Mouse (Mus musculus): ENCODE measurements around the gene Fip1l1. TPM values are rescaled to one million over a fixed set of nuclear protein-coding genes. Genes with fewer than 3 reads are reported as not detected.

The Fip1l1 gene
- total and polyA plus RNA-seq, 3 experiments, result 14.8 to 29.8 (median 29.4) TPM

DNA sequence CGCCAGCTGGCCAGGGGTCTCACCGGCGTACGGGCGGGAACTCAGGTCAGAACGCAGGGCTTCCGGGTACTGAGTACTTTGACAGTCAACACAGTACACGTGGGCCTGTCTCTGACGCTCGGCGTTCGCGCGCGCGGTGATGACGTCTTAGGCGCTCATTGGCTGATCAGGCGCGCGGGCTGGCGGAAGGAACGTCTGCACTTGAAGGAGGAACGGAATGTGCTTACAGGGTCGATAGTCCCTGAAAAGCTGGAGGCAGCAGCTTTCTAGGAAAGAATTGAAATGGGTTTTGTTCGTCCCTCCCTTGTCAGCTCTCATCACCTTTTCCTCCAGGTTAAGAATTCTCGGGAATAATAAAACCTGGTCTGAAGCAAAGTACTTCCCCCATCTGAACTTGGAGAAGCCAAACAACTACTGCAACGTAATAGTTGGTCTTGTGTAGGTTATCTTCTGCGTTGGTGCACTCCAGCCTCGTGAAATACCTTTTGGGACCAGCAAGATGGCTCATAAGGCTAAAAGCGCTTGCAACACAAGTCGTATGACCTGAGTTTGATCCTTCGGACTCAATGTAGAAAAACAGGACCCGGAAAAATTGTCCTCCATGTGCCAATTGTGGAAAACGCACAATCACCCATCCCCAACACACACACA is 3.5 kb upstream of the Fip1l1 start, which contains the start of gene Scfd2:
Scfd2 (minus strand) TSS at position 130 of the 651 bp plus-strand sequence.
- Histone ChIP-seq H3K4me3 (peak within 1 kb of the TSS; percentile 99), H3K9ac (ENCODE audit: low read depth, low read length) (peak within 1 kb of the TSS; percentile 69), H3K27ac (peak within 1 kb of the TSS; percentile 82), H3K4me1 (ENCODE audit: control insufficient read depth, insufficient read depth, low read length) (peaks cover 7% of the 10 kb centered on the region), H3K36me3 (ENCODE audit: control insufficient read depth, insufficient read depth, low read length) (peaks cover 2% of the 10 kb centered on the region; the same call in 1 of the 2 replicates), H3K27me3 (ENCODE audit: control insufficient read depth, insufficient read depth, low read length) (no peaks in the 10 kb centered on the region), H3K79me2 (replicated peaks; ENCODE audit: control insufficient read depth, insufficient read depth, low read length) (no peaks in the 10 kb centered on the region)
- DNase-seq, result peak; percentile 96 to 98
- TF ChIP-seq CTCF (IDR thresholded peaks at IDR 0.05) (no peak), EP300 (IDR thresholded peaks at IDR 0.05; ENCODE audit: insufficient read depth, low read depth, low read length) (peak; percentile 69; the same call in 1 of the 2 replicates), POLR2A (IDR thresholded peaks at IDR 0.05; ENCODE audit: insufficient read depth, low read depth, low read length) (peak; percentile 75)
- WGBS, result 7% methylated on average over 35 of the region's 35 CpGs
- intact Hi-C loops (cut with DNase I), result loop anchor here (5.0 to 10.0 kb wide), 4 partner anchors 219 to 626 kb away; partner anchors contain the start of genes Chic2 and Usp46

DNA sequence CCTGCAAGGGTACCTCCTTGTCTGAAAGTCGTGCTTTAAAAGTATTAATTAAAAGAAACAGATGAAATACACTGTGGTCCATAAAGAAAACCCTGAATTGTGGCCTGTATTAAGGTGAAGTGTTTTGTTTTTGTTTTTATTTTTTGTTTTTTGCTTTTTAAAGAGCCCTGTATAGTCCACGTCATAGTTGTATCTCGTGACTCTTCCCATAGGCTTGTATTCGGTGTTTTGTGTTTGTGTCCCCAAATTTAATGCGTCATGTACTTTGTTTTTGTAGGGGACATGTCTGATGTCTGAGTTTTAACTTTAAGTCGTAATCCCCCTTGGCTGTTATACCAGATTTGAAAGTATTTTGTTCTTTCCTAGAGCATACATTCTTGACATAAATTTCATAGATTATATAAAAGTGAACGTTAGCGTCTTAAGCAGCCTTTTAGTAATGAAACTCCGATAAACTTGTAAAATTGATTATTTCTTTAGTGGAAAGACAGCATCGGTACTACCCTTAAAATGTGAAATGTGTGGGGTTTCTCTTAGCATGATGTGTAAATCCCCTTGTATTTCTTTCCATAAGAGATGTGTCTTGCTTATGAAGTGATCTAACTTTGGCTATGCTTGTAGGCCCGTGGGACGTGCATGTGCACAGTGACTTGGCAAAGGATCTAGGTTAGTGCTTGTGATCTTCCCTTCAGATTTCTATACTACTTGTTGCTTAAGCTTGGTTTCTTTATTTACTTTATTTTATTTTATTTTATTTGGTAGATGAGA is 1.1 kb downstream of the Fip1l1 start:
- peak overlapping the region; percentile 90 for H3K4me3 ChIP-seq
- no peak for DNase-seq
- peaks cover 4% of the 10 kb centered on the region for H3K4me1 ChIP-seq (ENCODE audit: control insufficient read depth, insufficient read depth, low read length)
- no peaks in the 10 kb centered on the region for H3K27me3 ChIP-seq (ENCODE audit: control insufficient read depth, insufficient read depth, low read length)
- H3K27ac ChIP-seq, result peak overlapping the region; percentile 95
- intact Hi-C loops (cut with DNase I), result loop anchor here (10.0 kb wide), 1 partner anchor 472 kb away; the partner anchor contains the start of gene Usp46
- TF ChIP-seq CTCF (IDR thresholded peaks at IDR 0.05) (no peak), POLR2A (IDR thresholded peaks at IDR 0.05; ENCODE audit: insufficient read depth, low read depth, low read length) (no peak), EP300 (IDR thresholded peaks at IDR 0.05; ENCODE audit: insufficient read depth, low read depth, low read length) (no peak)
- peaks cover 1% of the 10 kb centered on the region for H3K79me2 ChIP-seq (replicated peaks; ENCODE audit: control insufficient read depth, insufficient read depth, low read length)
- peak overlapping the region; percentile 86; the same call in 1 of the 2 replicates for H3K9ac ChIP-seq (ENCODE audit: low read depth, low read length)
- peaks cover 13% of the 10 kb centered on the region for H3K36me3 ChIP-seq (ENCODE audit: control insufficient read depth, insufficient read depth, low read length)
- 30% methylated on average over 12 of the region's 12 CpGs for WGBS

DNA sequence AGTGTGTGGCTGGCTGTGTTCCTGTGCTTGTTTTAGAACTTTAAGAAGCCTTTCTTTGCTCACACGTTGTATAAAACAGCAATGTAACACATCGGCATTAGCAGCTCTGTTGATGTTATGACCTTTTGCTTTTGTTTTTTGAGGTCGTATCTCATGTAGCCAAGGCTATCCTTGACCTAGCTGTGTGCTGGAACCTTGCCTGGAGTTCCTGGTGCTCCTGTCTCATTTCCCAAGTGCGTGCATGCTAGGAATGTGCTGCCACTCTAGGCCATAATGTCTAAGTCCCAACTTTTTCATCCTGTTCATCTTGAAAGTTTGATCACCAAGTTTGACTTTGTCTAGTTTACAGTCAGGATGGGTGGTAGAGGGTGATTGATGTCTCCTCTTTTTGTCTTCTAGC is 10.4 kb downstream of the Fip1l1 start:
- H3K27ac ChIP-seq, result no peak overlapping the region
- H3K27me3 ChIP-seq (ENCODE audit: control insufficient read depth, insufficient read depth, low read length), result no peaks in the 10 kb centered on the region
- H3K79me2 ChIP-seq (replicated peaks; ENCODE audit: control insufficient read depth, insufficient read depth, low read length), result peaks cover 2% of the 10 kb centered on the region; the same call in 1 of the 2 replicates
- H3K4me3 ChIP-seq, result no peak overlapping the region
- H3K36me3 ChIP-seq (ENCODE audit: control insufficient read depth, insufficient read depth, low read length), result peaks cover 12% of the 10 kb centered on the region
- intact Hi-C loops (cut with DNase I), result no loop called here
- DNase-seq, result no peak
- no peak overlapping the region for H3K9ac ChIP-seq (ENCODE audit: low read depth, low read length)
- 86% methylated on average over 4 of the region's 4 CpGs for WGBS
- TF ChIP-seq POLR2A (IDR thresholded peaks at IDR 0.05; ENCODE audit: insufficient read depth, low read depth, low read length) (no peak), CTCF (IDR thresholded peaks at IDR 0.05) (no peak), EP300 (IDR thresholded peaks at IDR 0.05; ENCODE audit: insufficient read depth, low read depth, low read length) (no peak)
- H3K4me1 ChIP-seq (ENCODE audit: control insufficient read depth, insufficient read depth, low read length), result no peaks in the 10 kb centered on the region

DNA sequence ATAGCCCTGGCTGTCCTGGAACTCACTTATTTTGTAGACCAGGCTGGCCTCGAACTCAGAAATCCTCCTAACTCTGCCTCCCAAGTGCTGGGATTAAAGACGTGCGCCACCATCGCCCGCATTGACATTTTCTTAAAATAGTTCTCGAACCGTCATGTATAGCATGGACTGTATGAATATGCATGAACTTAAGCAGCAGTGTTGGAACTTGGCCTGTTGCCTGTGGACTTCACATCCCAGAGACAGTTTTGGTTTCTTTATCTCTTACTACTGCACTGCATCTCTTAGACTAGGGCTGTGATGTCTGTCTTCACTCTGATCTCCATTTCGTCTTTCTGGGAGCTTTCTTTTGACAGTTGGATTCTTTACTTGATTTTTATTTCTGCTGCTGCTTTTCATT is 14.3 kb downstream of the Fip1l1 start:
- no peaks in the 10 kb centered on the region for H3K27me3 ChIP-seq (ENCODE audit: control insufficient read depth, insufficient read depth, low read length)
- WGBS, result 81% methylated on average over 8 of the region's 8 CpGs
- H3K4me3 ChIP-seq, result no peak overlapping the region
- H3K27ac ChIP-seq, result no peak overlapping the region
- no peaks in the 10 kb centered on the region for H3K79me2 ChIP-seq (replicated peaks; ENCODE audit: control insufficient read depth, insufficient read depth, low read length)
- no peak for TF ChIP-seq CTCF (IDR thresholded peaks at IDR 0.05)
- no peak for TF ChIP-seq POLR2A (IDR thresholded peaks at IDR 0.05; ENCODE audit: insufficient read depth, low read depth, low read length)
- no peak for TF ChIP-seq EP300 (IDR thresholded peaks at IDR 0.05; ENCODE audit: insufficient read depth, low read depth, low read length)
- peaks cover 8% of the 10 kb centered on the region for H3K36me3 ChIP-seq (ENCODE audit: control insufficient read depth, insufficient read depth, low read length)
- no peak overlapping the region for H3K9ac ChIP-seq (ENCODE audit: low read depth, low read length)
- no peaks in the 10 kb centered on the region for H3K4me1 ChIP-seq (ENCODE audit: control insufficient read depth, insufficient read depth, low read length)
- DNase-seq, result no peak
- intact Hi-C loops (cut with DNase I), result no loop called here

DNA sequence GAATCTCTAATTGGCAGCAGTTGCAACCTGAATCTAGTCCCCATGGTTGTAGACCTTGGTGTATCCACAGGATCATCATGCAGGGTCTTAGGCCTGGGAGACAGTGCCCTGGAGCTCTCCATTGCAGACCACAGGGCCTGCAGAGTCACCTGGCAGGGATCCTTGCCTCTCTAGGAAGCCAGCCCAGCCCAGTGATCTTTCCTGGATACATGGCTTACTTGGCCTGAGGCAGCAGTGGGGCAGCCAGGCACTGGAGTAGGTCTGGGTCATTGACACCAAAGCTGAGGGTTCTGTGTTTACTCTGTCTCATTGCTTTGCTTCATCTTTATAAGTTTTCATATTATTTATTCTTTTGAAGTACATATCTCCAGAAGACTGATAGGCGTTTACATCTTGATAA is 25.9 kb downstream of the Fip1l1 start:
- Histone ChIP-seq H3K4me3 (no peak overlapping the region), H3K9ac (ENCODE audit: low read depth, low read length) (no peak overlapping the region), H3K4me1 (ENCODE audit: control insufficient read depth, insufficient read depth, low read length) (no peaks in the 10 kb centered on the region; the same call in 1 of the 2 replicates), H3K27ac (no peak overlapping the region), H3K36me3 (ENCODE audit: control insufficient read depth, insufficient read depth, low read length) (peaks cover 10% of the 10 kb centered on the region), H3K27me3 (ENCODE audit: control insufficient read depth, insufficient read depth, low read length) (no peaks in the 10 kb centered on the region), H3K79me2 (replicated peaks; ENCODE audit: control insufficient read depth, insufficient read depth, low read length) (no peaks in the 10 kb centered on the region)
- TF ChIP-seq EP300 (IDR thresholded peaks at IDR 0.05; ENCODE audit: insufficient read depth, low read depth, low read length) (no peak), POLR2A (IDR thresholded peaks at IDR 0.05; ENCODE audit: insufficient read depth, low read depth, low read length) (no peak), CTCF (IDR thresholded peaks at IDR 0.05) (no peak)
- 78% methylated on average over 1 of the region's 1 CpGs for WGBS
- intact Hi-C loops (cut with DNase I), result no loop called here
- peak in 1 of 2 experiments; percentile 20 for DNase-seq

Measured in heart, adult 2 months (tissue).